Mouse (Mus musculus) heart, adult 2 months (tissue): ENCODE measurements around the gene Pgm1. TPM values are rescaled to one million over a fixed set of nuclear protein-coding genes. Genes with fewer than 3 reads are reported as not detected.

ENCODE experiments used
- DNase-seq, 2 experiments: peaks; one replicate each; pipeline ENCODE4 v3.0.0; 2021
- H3K27ac ChIP-seq: fragments of 200-600 bp; 2 replicates; pipeline ENCODE4 v1.8.1; 2022
- H3K27me3 ChIP-seq: fragments of 200-500 bp; 2 replicates; pipeline ENCODE4 v1.6.1; 2012; ENCODE audit warnings: mild to moderate bottlenecking, low read length, inconsistent platforms, mixed read lengths; ENCODE audit not compliant: control insufficient read depth, insufficient read depth
- H3K36me3 ChIP-seq: fragments of 200-500 bp; 2 replicates; pipeline ENCODE4 v1.6.1; 2012; ENCODE audit warnings: low read length, inconsistent platforms; ENCODE audit not compliant: control insufficient read depth, insufficient read depth
- H3K4me1 ChIP-seq: fragments of 200-500 bp; 2 replicates; pipeline ENCODE4 v1.6.1; 2011; ENCODE audit warnings: low read length; ENCODE audit not compliant: control insufficient read depth, insufficient read depth
- H3K4me3 ChIP-seq: fragments of 200-600 bp; 2 replicates; pipeline ENCODE4 v1.8.1; 2022
- H3K79me2 ChIP-seq: fragments of 200-500 bp; replicated peaks from 2 replicates; pipeline ENCODE4 v1.6.1; 2012; ENCODE audit warnings: mild to moderate bottlenecking, inconsistent platforms, low read length, moderate library complexity, mixed read lengths; ENCODE audit not compliant: control insufficient read depth, insufficient read depth
- H3K9ac ChIP-seq: fragments of 200-500 bp; 2 replicates; pipeline ENCODE4 v1.6.1; 2012; ENCODE audit warnings: low read depth, mild to moderate bottlenecking, control low read depth, inconsistent platforms, low read length, mixed read lengths
- CTCF ChIP-seq: fragments of 200-600 bp; IDR thresholded peaks from 2 replicates; pipeline ENCODE4 v1.8.1; 2022; ENCODE audit warnings: antibody characterized with exemption, mild to moderate bottlenecking, moderate library complexity
- EP300 ChIP-seq: fragments of 200-500 bp; IDR thresholded peaks from 2 replicates; pipeline ENCODE4 v1.6.1; 2011; ENCODE audit warnings: low read depth, low read length, control low read depth; ENCODE audit not compliant: insufficient read depth
- POLR2A ChIP-seq: fragments of 200-500 bp; IDR thresholded peaks from 2 replicates; pipeline ENCODE4 v1.6.1; 2011; ENCODE audit warnings: mild to moderate bottlenecking, low read depth, low read length, control low read depth; ENCODE audit not compliant: insufficient read depth
- WGBS: fragments of 180-500 bp; shearing (Covaris S2); methylation state at CpG from one replicate; pipeline ENCODE4 v1.1.7; 2018; 5-methylcytosine and 5-hydroxymethylcytosine counted together
- intact Hi-C: fragments of 180-260 bp; cut with DNase I; formaldehyde crosslinking; loops from one replicate; pipeline ENCODE4 v1.15.1; 2025
- polyA plus RNA-seq: library from polyadenylated mRNA; depleted of rRNA; stranded (reverse); fragments of >200 nt; gene quantifications from 2 replicates; pipeline ENCODE4 v1.2.3, GENCODE M21; 2012
- total RNA-seq, 2 experiments: library from RNA; stranded (reverse); gene quantifications; 2 replicates each; pipeline ENCODE4 v1.2.3; 2021

Pgm1 gene
- total and polyA plus RNA-seq, 3 experiments = 157 to 234 (median 203) TPM

GRCm38 (mm10) chr4:99985086-99985485 lies 55.9 kb downstream of the Pgm1 start:
- Histone ChIP-seq H3K27me3 (no peaks in the 10 kb centered on the region), H3K4me3 (no peak overlapping the region), H3K9ac (no peak overlapping the region), H3K27ac (no peak overlapping the region), H3K79me2 (no peaks in the 10 kb centered on the region), H3K36me3 (no peaks in the 10 kb centered on the region; the same call in 1 of the 2 replicates), H3K4me1 (no peaks in the 10 kb centered on the region)
- DNase-seq = no peak
- intact Hi-C loops = no loop called here
- 74% methylated on average over 7 of the region's 7 CpGs for WGBS
- TF ChIP-seq POLR2A (no peak), CTCF (no peak), EP300 (no peak)

GRCm38 (mm10) chr4:99985631-99986030 lies 56.4 kb downstream of the Pgm1 start:
- no peak overlapping the region for H3K27ac ChIP-seq
- no peaks in the 10 kb centered on the region for H3K27me3 ChIP-seq
- no peaks in the 10 kb centered on the region for H3K79me2 ChIP-seq
- no peak overlapping the region for H3K9ac ChIP-seq
- TF ChIP-seq EP300 = no peak
- TF ChIP-seq CTCF = no peak
- no peak for TF ChIP-seq POLR2A
- DNase-seq = no peak
- intact Hi-C loops = no loop called here
- WGBS = 72% methylated on average over 12 of the region's 12 CpGs
- H3K4me3 ChIP-seq = no peak overlapping the region
- H3K36me3 ChIP-seq = no peaks in the 10 kb centered on the region
- H3K4me1 ChIP-seq = no peaks in the 10 kb centered on the region

- Histone ChIP-seq H3K27ac (no peak overlapping the region), H3K79me2 (no peaks in the 10 kb centered on the region), H3K4me3 (no peak overlapping the region), H3K27me3 (no peaks in the 10 kb centered on the region), H3K36me3 (no peaks in the 10 kb centered on the region), H3K4me1 (no peaks in the 10 kb centered on the region), H3K9ac (no peak overlapping the region)
- no peak for TF ChIP-seq EP300
- no peak for TF ChIP-seq CTCF
- no peak for TF ChIP-seq POLR2A
- 88% methylated on average over 10 of the region's 10 CpGs for WGBS
- intact Hi-C loops = no loop called here
- DNase-seq = no peak
Measured at GRCm38 (mm10) chr4:99986609-99987008, 57.4 kb downstream of the Pgm1 start.

GRCm38 (mm10) chr4:99988771-99989170 lies 59.6 kb downstream of the Pgm1 start:
- H3K4me1 ChIP-seq = no peaks in the 10 kb centered on the region
- H3K36me3 ChIP-seq = no peaks in the 10 kb centered on the region
- H3K79me2 ChIP-seq = no peaks in the 10 kb centered on the region
- H3K4me3 ChIP-seq = no peak overlapping the region
- no peak for DNase-seq
- 74% methylated on average over 7 of the region's 7 CpGs for WGBS
- H3K9ac ChIP-seq = no peak overlapping the region
- TF ChIP-seq POLR2A = no peak
- TF ChIP-seq EP300 = no peak
- no peak for TF ChIP-seq CTCF
- no peaks in the 10 kb centered on the region for H3K27me3 ChIP-seq
- intact Hi-C loops = no loop called here
- no peak overlapping the region for H3K27ac ChIP-seq

GRCm38 (mm10) chr4:100000971-100001370 lies 71.8 kb downstream of the Pgm1 start:
- Histone ChIP-seq H3K27me3 (no peaks in the 10 kb centered on the region), H3K9ac (no peak overlapping the region), H3K4me1 (peaks cover 1% of the 10 kb centered on the region; the same call in 1 of the 2 replicates), H3K79me2 (no peaks in the 10 kb centered on the region), H3K27ac (no peak overlapping the region), H3K36me3 (no peaks in the 10 kb centered on the region), H3K4me3 (no peak overlapping the region)
- no peak for DNase-seq
- TF ChIP-seq POLR2A (no peak), CTCF (no peak), EP300 (no peak)
- intact Hi-C loops = loop anchor here (10.0 kb wide), 1 partner anchor 1144 kb away; no protein-coding TSS in a partner anchor
- WGBS = 60% methylated on average over 5 of the region's 5 CpGs

GRCm38 (mm10) chr4:100001806-100002205 lies 72.6 kb downstream of the Pgm1 start:
- intact Hi-C loops = loop anchor here (10.0 kb wide), 1 partner anchor 1143 kb away; no protein-coding TSS in a partner anchor
- Histone ChIP-seq H3K79me2 (no peaks in the 10 kb centered on the region), H3K4me1 (peaks cover 1% of the 10 kb centered on the region; the same call in 1 of the 2 replicates), H3K27ac (no peak overlapping the region), H3K27me3 (no peaks in the 10 kb centered on the region), H3K9ac (no peak overlapping the region), H3K4me3 (no peak overlapping the region), H3K36me3 (no peaks in the 10 kb centered on the region)
- 67% methylated on average over 7 of the region's 7 CpGs for WGBS
- no peak for DNase-seq
- no peak for TF ChIP-seq EP300
- TF ChIP-seq POLR2A = no peak
- no peak for TF ChIP-seq CTCF
